Mouse (Mus musculus): ENCODE measurements around the gene Faim2. TPM values are rescaled to one million over a fixed set of nuclear protein-coding genes. Genes with fewer than 3 reads are reported as not detected.

Gene Faim2
- polyA plus RNA-seq, 1 experiment from 2014 or later, result 1.6 TPM

- no peak for TF ChIP-seq CTCF (IDR thresholded peaks at IDR 0.05; ENCODE audit: low read depth)
- no peaks in the 10 kb centered on the region for H3K9me3 ChIP-seq (ENCODE audit: control insufficient read depth)
- 68% methylated on average over 5 of the region's 5 CpGs for WGBS
- H3K4me3 ChIP-seq (ENCODE audit: low read depth, low read length), result no peak overlapping the region
- H3K4me1 ChIP-seq (replicated peaks; ENCODE audit: control insufficient read depth, insufficient read depth, low read length), result no peaks in the 10 kb centered on the region
- no peak for ATAC-seq
- no peaks in the 10 kb centered on the region for H3K27me3 ChIP-seq (replicated peaks; ENCODE audit: control insufficient read depth, insufficient read depth, low read length)
- H3K4me2 ChIP-seq (replicated peaks; ENCODE audit: low read depth), result no peak overlapping the region
- no peak overlapping the region for H3K27ac ChIP-seq (ENCODE audit: low read depth, low read length)
- H3K36me3 ChIP-seq (ENCODE audit: control insufficient read depth, insufficient read depth), result no peaks in the 10 kb centered on the region
- no peak overlapping the region for H3K9ac ChIP-seq (ENCODE audit: low read depth, low read length)
Measured at GRCm38 (mm10) chr15:99503256-99503655, 24.7 kb downstream of the Faim2 start.

- Histone ChIP-seq H3K9me3 (ENCODE audit: control insufficient read depth) (no peaks in the 10 kb centered on the region), H3K4me2 (replicated peaks; ENCODE audit: low read depth) (no peak overlapping the region), H3K9ac (ENCODE audit: low read depth, low read length) (no peak overlapping the region), H3K36me3 (ENCODE audit: control insufficient read depth, insufficient read depth) (no peaks in the 10 kb centered on the region), H3K27me3 (replicated peaks; ENCODE audit: control insufficient read depth, insufficient read depth, low read length) (no peaks in the 10 kb centered on the region), H3K4me3 (ENCODE audit: low read depth, low read length) (no peak overlapping the region), H3K4me1 (replicated peaks; ENCODE audit: control insufficient read depth, insufficient read depth, low read length) (no peaks in the 10 kb centered on the region), H3K27ac (ENCODE audit: low read depth, low read length) (no peak overlapping the region)
- 36% methylated on average over 12 of the region's 12 CpGs for WGBS
- no peak for ATAC-seq
- no peak for TF ChIP-seq CTCF (IDR thresholded peaks at IDR 0.05; ENCODE audit: low read depth)
Measured at GRCm38 (mm10) chr15:99502311-99502831, 25.6 kb downstream of the Faim2 start.

- H3K9me3 ChIP-seq (ENCODE audit: control insufficient read depth), result no peaks in the 10 kb centered on the region
- no peak for TF ChIP-seq CTCF (IDR thresholded peaks at IDR 0.05; ENCODE audit: low read depth)
- H3K27me3 ChIP-seq (replicated peaks; ENCODE audit: control insufficient read depth, insufficient read depth, low read length), result no peaks in the 10 kb centered on the region; the same call in 1 of the 2 replicates
- no peak overlapping the region for H3K4me3 ChIP-seq (ENCODE audit: low read depth, low read length)
- no peak overlapping the region for H3K4me2 ChIP-seq (replicated peaks; ENCODE audit: low read depth)
- ATAC-seq, result no peak
- no peaks in the 10 kb centered on the region for H3K36me3 ChIP-seq (ENCODE audit: control insufficient read depth, insufficient read depth)
- H3K9ac ChIP-seq (ENCODE audit: low read depth, low read length), result no peak overlapping the region
- H3K27ac ChIP-seq (ENCODE audit: low read depth, low read length), result no peak overlapping the region
- 80% methylated on average over 20 of the region's 20 CpGs for whole genome bisulfite sequencing
- no peaks in the 10 kb centered on the region for H3K4me1 ChIP-seq (replicated peaks; ENCODE audit: control insufficient read depth, insufficient read depth, low read length)
Measured at GRCm38 (mm10) chr15:99501292-99502260, 26.4 kb downstream of the Faim2 start.

GRCm38 (mm10) chr15:99500320-99500719, 27.6 kb downstream of the Faim2 start:
- H3K36me3 ChIP-seq (ENCODE audit: control insufficient read depth, insufficient read depth), result no peaks in the 10 kb centered on the region
- H3K4me1 ChIP-seq (replicated peaks; ENCODE audit: control insufficient read depth, insufficient read depth, low read length), result no peaks in the 10 kb centered on the region
- H3K27ac ChIP-seq (ENCODE audit: low read depth, low read length), result no peak overlapping the region
- H3K9me3 ChIP-seq (ENCODE audit: control insufficient read depth), result no peaks in the 10 kb centered on the region
- no peak overlapping the region for H3K9ac ChIP-seq (ENCODE audit: low read depth, low read length)
- no peak overlapping the region for H3K4me2 ChIP-seq (replicated peaks; ENCODE audit: low read depth)
- H3K4me3 ChIP-seq (ENCODE audit: low read depth, low read length), result no peak overlapping the region
- 31% methylated on average over 5 of the region's 5 CpGs for WGBS
- no peak for TF ChIP-seq CTCF (IDR thresholded peaks at IDR 0.05; ENCODE audit: low read depth)
- no peaks in the 10 kb centered on the region; the same call in 1 of the 2 replicates for H3K27me3 ChIP-seq (replicated peaks; ENCODE audit: control insufficient read depth, insufficient read depth, low read length)
- ATAC-seq, result no peak

GRCm38 (mm10) chr15:99499726-99500125, 28.2 kb downstream of the Faim2 start:
- H3K4me1 ChIP-seq (replicated peaks; ENCODE audit: control insufficient read depth, insufficient read depth, low read length), result no peaks in the 10 kb centered on the region
- H3K27me3 ChIP-seq (replicated peaks; ENCODE audit: control insufficient read depth, insufficient read depth, low read length), result no peaks in the 10 kb centered on the region; the same call in 1 of the 2 replicates
- H3K36me3 ChIP-seq (ENCODE audit: control insufficient read depth, insufficient read depth), result no peaks in the 10 kb centered on the region
- no peak overlapping the region for H3K9ac ChIP-seq (ENCODE audit: low read depth, low read length)
- no peak for ATAC-seq
- H3K9me3 ChIP-seq (ENCODE audit: control insufficient read depth), result no peaks in the 10 kb centered on the region
- H3K27ac ChIP-seq (ENCODE audit: low read depth, low read length), result no peak overlapping the region
- 52% methylated on average over 6 of the region's 6 CpGs for WGBS
- H3K4me3 ChIP-seq (ENCODE audit: low read depth, low read length), result no peak overlapping the region
- TF ChIP-seq CTCF (IDR thresholded peaks at IDR 0.05; ENCODE audit: low read depth), result no peak
- H3K4me2 ChIP-seq (replicated peaks; ENCODE audit: low read depth), result no peak overlapping the region

- H3K27me3 ChIP-seq (replicated peaks; ENCODE audit: control insufficient read depth, insufficient read depth, low read length), result no peaks in the 10 kb centered on the region; the same call in 1 of the 2 replicates
- 34% methylated on average over 4 of the region's 4 CpGs for WGBS
- no peak for TF ChIP-seq CTCF (IDR thresholded peaks at IDR 0.05; ENCODE audit: low read depth)
- H3K36me3 ChIP-seq (ENCODE audit: control insufficient read depth, insufficient read depth), result no peaks in the 10 kb centered on the region
- H3K9me3 ChIP-seq (ENCODE audit: control insufficient read depth), result no peaks in the 10 kb centered on the region
- H3K4me2 ChIP-seq (replicated peaks; ENCODE audit: low read depth), result no peak overlapping the region
- ATAC-seq, result no peak
- H3K27ac ChIP-seq (ENCODE audit: low read depth, low read length), result no peak overlapping the region
- H3K4me3 ChIP-seq (ENCODE audit: low read depth, low read length), result no peak overlapping the region
- H3K9ac ChIP-seq (ENCODE audit: low read depth, low read length), result no peak overlapping the region
- H3K4me1 ChIP-seq (replicated peaks; ENCODE audit: control insufficient read depth, insufficient read depth, low read length), result no peaks in the 10 kb centered on the region
Measured at GRCm38 (mm10) chr15:99498781-99499180, 29.2 kb downstream of the Faim2 start.
